Mouse (Mus musculus): ENCODE data around the gene Fam114a2. TPM values are rescaled to one million over a fixed set of nuclear protein-coding genes. Genes with fewer than 3 reads are reported as not detected.
"Not testable (repeated sequence)": the region's sequence is repeated elsewhere in the genome, so short reads cannot be mapped to it uniquely, and the experiment has no call there.

The Fam114a2 gene
- polyA plus RNA-seq (2015; fragmentation: Nextera tagmentation; extraction: Ambion mirVana): 57.4 and 66.6 TPM in 2 replicates

GRCm38 (mm10) chr11:57518091-57518750 lies at the start of gene Fam114a2, which contains the start of gene Mfap3:
Fam114a2 (minus strand) TSS chr11:57518617.
Mfap3 (plus strand) TSS chr11:57518664.
- H3K4me1 ChIP-seq (replicated peaks): peaks cover 12% of the 10 kb centered on the region
- no peaks in the 10 kb centered on the region for H3K9me3 ChIP-seq (replicated peaks)
- H3K27ac ChIP-seq: peak within 1 kb of the TSS; percentile 82
- ATAC-seq (replicated peaks; ENCODE audit: insufficient number of reproducible peaks, insufficient read depth, low FRiP score, low read depth): peak; percentile 92
- no peaks in the 10 kb centered on the region; the same call in 1 of the 2 replicates for H3K36me3 ChIP-seq
- under 1% methylated on average over 59 of the region's 59 CpGs for WGBS
- H3K4me3 ChIP-seq: peak within 1 kb of the TSS; percentile 99
- H3K4me2 ChIP-seq: peak within 1 kb of the TSS; percentile 61
- peak within 1 kb of the TSS; percentile 91 for H3K9ac ChIP-seq
- H3K27me3 ChIP-seq: no peaks in the 10 kb centered on the region

GRCm38 (mm10) chr11:57566091-57567035 lies 47.9 kb upstream of the Fam114a2 start:
- no peaks in the 10 kb centered on the region for H3K36me3 ChIP-seq
- no peak overlapping the region for H3K9ac ChIP-seq
- no peaks in the 10 kb centered on the region; the same call in 1 of the 2 replicates for H3K27me3 ChIP-seq
- H3K27ac ChIP-seq: no peak overlapping the region
- no peaks in the 10 kb centered on the region for H3K9me3 ChIP-seq (replicated peaks)
- H3K4me1 ChIP-seq (replicated peaks): 0 out of 2 replicates have a peak, but pooled peaks cover 6% of the 10 kb centered on the region
- WGBS: 35% methylated on average over 18 of the region's 18 CpGs
- no peak for ATAC-seq (replicated peaks; ENCODE audit: insufficient number of reproducible peaks, insufficient read depth, low FRiP score, low read depth)
- H3K4me3 ChIP-seq: no peak overlapping the region
- no peak overlapping the region for H3K4me2 ChIP-seq

GRCm38 (mm10) chr11:57564564-57564963 lies 46.1 kb upstream of the Fam114a2 start:
- H3K9me3 ChIP-seq (replicated peaks): no peaks in the 10 kb centered on the region
- H3K36me3 ChIP-seq: no peaks in the 10 kb centered on the region
- H3K4me2 ChIP-seq: 0 out of 2 replicates have a peak overlapping the region, but pooled peaks have one; percentile 4
- 0 out of 2 replicates have a peak, but pooled peaks have one; percentile 43 for ATAC-seq (replicated peaks; ENCODE audit: insufficient number of reproducible peaks, insufficient read depth, low FRiP score, low read depth)
- H3K27me3 ChIP-seq: no peaks in the 10 kb centered on the region; the same call in 1 of the 2 replicates
- H3K4me3 ChIP-seq: no peak overlapping the region
- WGBS: 48% methylated on average over 12 of the region's 12 CpGs
- H3K9ac ChIP-seq: no peak overlapping the region
- H3K27ac ChIP-seq: no peak overlapping the region
- H3K4me1 ChIP-seq (replicated peaks): 0 out of 2 replicates have a peak, but pooled peaks cover 6% of the 10 kb centered on the region

DNA sequence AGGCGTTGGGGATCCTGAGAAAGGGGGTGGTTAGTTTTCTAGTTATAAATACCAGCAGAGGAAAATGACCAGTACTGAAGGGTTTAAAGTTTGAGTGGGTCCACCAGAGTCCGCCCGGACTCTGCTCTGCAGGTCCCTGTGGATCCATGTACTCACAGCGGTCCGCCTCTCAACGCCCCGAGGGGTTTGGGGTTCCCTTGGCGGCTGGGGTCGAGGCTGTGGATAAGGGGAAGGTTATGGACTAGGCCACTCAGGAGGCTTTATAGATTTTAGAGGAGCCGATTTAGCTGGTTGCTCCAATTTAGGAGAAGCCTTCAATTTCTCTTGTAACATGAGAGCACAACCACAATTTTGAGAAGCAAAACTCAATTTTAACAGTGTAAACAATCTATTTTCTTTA lies 39.5 kb upstream of the Fam114a2 start:
- 92% methylated on average over 9 of the region's 10 CpGs for WGBS

GRCm38 (mm10) chr11:57553015-57553780 lies 34.8 kb upstream of the Fam114a2 start:
- Histone ChIP-seq H3K9me3 (replicated peaks) (no peaks in the 10 kb centered on the region), H3K9ac (no peak overlapping the region), H3K36me3 (no peaks in the 10 kb centered on the region), H3K27me3 (0 out of 2 replicates have a peak, but pooled peaks cover 6% of the 10 kb centered on the region), H3K4me3 (no peak overlapping the region), H3K4me1 (replicated peaks) (peaks cover 4% of the 10 kb centered on the region; the same call in 1 of the 2 replicates), H3K4me2 (no peak overlapping the region), H3K27ac (no peak overlapping the region)
- ATAC-seq (replicated peaks; ENCODE audit: insufficient number of reproducible peaks, insufficient read depth, low FRiP score, low read depth): no peak
- 65% methylated on average over 9 of the region's 9 CpGs for WGBS

More for the DNA sequence above, 39.5 kb upstream of the Fam114a2 start:
- H3K27me3 ChIP-seq; H3K9ac ChIP-seq; H3K4me2 ChIP-seq; H3K4me3 ChIP-seq; ATAC-seq (replicated peaks; ENCODE audit: insufficient number of reproducible peaks, insufficient read depth, low FRiP score, low read depth); H3K36me3 ChIP-seq; H3K9me3 ChIP-seq (replicated peaks); H3K4me1 ChIP-seq (replicated peaks); H3K27ac ChIP-seq: not testable (repeated sequence)

- Histone ChIP-seq H3K27me3 (0 out of 2 replicates have a peak, but pooled peaks cover 6% of the 10 kb centered on the region), H3K4me3 (no peak overlapping the region), H3K9me3 (replicated peaks) (no peaks in the 10 kb centered on the region), H3K9ac (no peak overlapping the region), H3K4me1 (replicated peaks) (peaks cover 4% of the 10 kb centered on the region; the same call in 1 of the 2 replicates), H3K4me2 (no peak overlapping the region), H3K36me3 (no peaks in the 10 kb centered on the region), H3K27ac (no peak overlapping the region)
- ATAC-seq (replicated peaks; ENCODE audit: insufficient number of reproducible peaks, insufficient read depth, low FRiP score, low read depth): no peak
- WGBS: 86% methylated on average over 8 of the region's 8 CpGs
Observed at GRCm38 (mm10) chr11:57551016-57551415, 32.6 kb upstream of the Fam114a2 start.

GRCm38 (mm10) chr11:57550230-57550629 lies 31.8 kb upstream of the Fam114a2 start:
- ATAC-seq (replicated peaks; ENCODE audit: insufficient number of reproducible peaks, insufficient read depth, low FRiP score, low read depth): no peak
- Histone ChIP-seq H3K4me1 (replicated peaks) (peaks cover 4% of the 10 kb centered on the region; the same call in 1 of the 2 replicates), H3K9ac (no peak overlapping the region), H3K4me3 (no peak overlapping the region), H3K9me3 (replicated peaks) (no peaks in the 10 kb centered on the region), H3K27me3 (0 out of 2 replicates have a peak, but pooled peaks cover 6% of the 10 kb centered on the region), H3K4me2 (no peak overlapping the region), H3K27ac (no peak overlapping the region), H3K36me3 (no peaks in the 10 kb centered on the region)
- WGBS: 95% methylated on average over 2 of the region's 2 CpGs

GRCm38 (mm10) chr11:57548618-57549550 lies 30.5 kb upstream of the Fam114a2 start:
- 34% methylated on average over 18 of the region's 18 CpGs for WGBS
- Histone ChIP-seq H3K9ac (no peak overlapping the region), H3K36me3 (no peaks in the 10 kb centered on the region), H3K4me2 (peak overlapping the region; percentile 46), H3K27me3 (0 out of 2 replicates have a peak, but pooled peaks cover 6% of the 10 kb centered on the region), H3K9me3 (replicated peaks) (no peaks in the 10 kb centered on the region), H3K4me3 (peak overlapping the region; percentile 5), H3K27ac (no peak overlapping the region), H3K4me1 (replicated peaks) (peaks cover 4% of the 10 kb centered on the region; the same call in 1 of the 2 replicates)
- ATAC-seq (replicated peaks; ENCODE audit: insufficient number of reproducible peaks, insufficient read depth, low FRiP score, low read depth): no peak; the same call in 1 of the 2 replicates

GRCm38 (mm10) chr11:57540681-57541080 lies 22.3 kb upstream of the Fam114a2 start:
- Histone ChIP-seq H3K27ac (no peak overlapping the region), H3K4me3 (no peak overlapping the region), H3K27me3 (no peaks in the 10 kb centered on the region), H3K9me3 (replicated peaks) (no peaks in the 10 kb centered on the region), H3K4me1 (replicated peaks) (no peaks in the 10 kb centered on the region), H3K4me2 (no peak overlapping the region), H3K36me3 (no peaks in the 10 kb centered on the region), H3K9ac (no peak overlapping the region)
- WGBS: 83% methylated on average over 2 of the region's 2 CpGs
- no peak for ATAC-seq (replicated peaks; ENCODE audit: insufficient number of reproducible peaks, insufficient read depth, low FRiP score, low read depth)
